Mouse (Mus musculus): ENCODE measurements at regions not wholly inside any gene's neighbourhood (a gene's known extent, or its start where the extent isn't known, plus 50 kb on each side); places are given as distances from the start of the nearest gene placed in this dataset.
"Not testable (repeated sequence)": the region's sequence is repeated elsewhere in the genome, so short reads cannot be mapped to it uniquely, and the experiment has no call there.

GRCm38 (mm10) chr2:116526203-116526602 lies 352.3 kb upstream of the Tmco5 start:
- not testable (repeated sequence) for DNase-seq (ENCODE audit: low read depth, low spot score)

GRCm38 (mm10) chr2:116536453-116536852 lies 342.0 kb upstream of the Tmco5 start:
- DNase-seq (ENCODE audit: low read depth, low spot score): no peak

GRCm38 (mm10) chr2:116559350-116559749 lies 319.1 kb upstream of the Tmco5 start:
- no peak for DNase-seq (ENCODE audit: low read depth, low spot score)

- no peak for DNase-seq (ENCODE audit: low read depth, low spot score)
These were observed 294.5 kb upstream of the Tmco5 start for GRCm38 (mm10) chr2:116583989-116584388.

- DNase-seq (ENCODE audit: low read depth, low spot score): no peak
These were observed 292.1 kb upstream of the Tmco5 start for GRCm38 (mm10) chr2:116586203-116586959.

GRCm38 (mm10) chr2:116605869-116606268 lies 272.6 kb upstream of the Tmco5 start:
- no peak for DNase-seq (ENCODE audit: low read depth, low spot score)

- no peak for DNase-seq (ENCODE audit: low read depth, low spot score)
These were observed 238.6 kb upstream of the Tmco5 start for GRCm38 (mm10) chr2:116639935-116640334.

GRCm38 (mm10) chr2:116652106-116652505 lies 226.4 kb upstream of the Tmco5 start:
- peak; percentile 7 for DNase-seq (ENCODE audit: low read depth, low spot score)

- DNase-seq (ENCODE audit: low read depth, low spot score): no peak
These were observed 192.7 kb upstream of the Tmco5 start for GRCm38 (mm10) chr2:116685756-116686155.

GRCm38 (mm10) chr2:116697542-116697941 lies 180.9 kb upstream of the Tmco5 start:
- DNase-seq (ENCODE audit: low read depth, low spot score): peak; percentile 4

GRCm38 (mm10) chr2:116704705-116705104 lies 173.8 kb upstream of the Tmco5 start:
- peak; percentile 10 for DNase-seq (ENCODE audit: low read depth, low spot score)

GRCm38 (mm10) chr2:116709608-116710007 lies 168.9 kb upstream of the Tmco5 start:
- DNase-seq (ENCODE audit: low read depth, low spot score): no peak

GRCm38 (mm10) chr2:116716529-116717201 lies 161.8 kb upstream of the Tmco5 start:
- DNase-seq (ENCODE audit: low read depth, low spot score): no peak

GRCm38 (mm10) chr2:116718637-116719036 lies 159.9 kb upstream of the Tmco5 start:
- peak; percentile 8 for DNase-seq (ENCODE audit: low read depth, low spot score)

- peak; percentile 79 for DNase-seq (ENCODE audit: low read depth, low spot score)
These were observed 150.9 kb upstream of the Tmco5 start for GRCm38 (mm10) chr2:116727591-116727990.

GRCm38 (mm10) chr2:116735702-116736101 lies 142.8 kb upstream of the Tmco5 start:
- peak; percentile 65 for DNase-seq (ENCODE audit: low read depth, low spot score)

- DNase-seq (ENCODE audit: low read depth, low spot score): no peak
These were observed 109.9 kb upstream of the Tmco5 start for GRCm38 (mm10) chr2:116768459-116769047.

GRCm38 (mm10) chr2:116769186-116769585 lies 109.3 kb upstream of the Tmco5 start:
- peak; percentile 56 for DNase-seq (ENCODE audit: low read depth, low spot score)

GRCm38 (mm10) chr2:116772569-116772968 lies 105.9 kb upstream of the Tmco5 start:
- DNase-seq (ENCODE audit: low read depth, low spot score): no peak

- no peak for DNase-seq (ENCODE audit: low read depth, low spot score)
These were observed 78.3 kb upstream of the Tmco5 start for GRCm38 (mm10) chr2:116800141-116800540.

GRCm38 (mm10) chr2:116801578-116801977 lies 76.9 kb upstream of the Tmco5 start:
- no peak for DNase-seq (ENCODE audit: low read depth, low spot score)

- no peak for DNase-seq (ENCODE audit: low read depth, low spot score)
These were observed 71.3 kb upstream of the Tmco5 start for GRCm38 (mm10) chr2:116807207-116807606.

- no peak for DNase-seq (ENCODE audit: low read depth, low spot score)
These were observed 70.9 kb upstream of the Tmco5 start for GRCm38 (mm10) chr2:116807636-116808035.
